Mouse (Mus musculus) G1E-ER4 (cell line): ENCODE data around the gene Adh7. TPM values are rescaled to one million over a fixed set of nuclear protein-coding genes. Genes with fewer than 3 reads are reported as not detected.

Source experiments
- GATA1 ChIP-seq: IDR thresholded peaks from one replicate; pipeline ENCODE4 v1.8.0; 2012; ENCODE audit warnings: low read length, inconsistent platforms
- polyA plus RNA-seq: library from polyadenylated mRNA; stranded (reverse); fragments of >175 nt; gene quantifications from 2 replicates; pipeline ENCODE4 v1.2.3, GENCODE M21; 2012

The Adh7 gene
- polyA plus RNA-seq, 1 experiment: not detected

DNA sequence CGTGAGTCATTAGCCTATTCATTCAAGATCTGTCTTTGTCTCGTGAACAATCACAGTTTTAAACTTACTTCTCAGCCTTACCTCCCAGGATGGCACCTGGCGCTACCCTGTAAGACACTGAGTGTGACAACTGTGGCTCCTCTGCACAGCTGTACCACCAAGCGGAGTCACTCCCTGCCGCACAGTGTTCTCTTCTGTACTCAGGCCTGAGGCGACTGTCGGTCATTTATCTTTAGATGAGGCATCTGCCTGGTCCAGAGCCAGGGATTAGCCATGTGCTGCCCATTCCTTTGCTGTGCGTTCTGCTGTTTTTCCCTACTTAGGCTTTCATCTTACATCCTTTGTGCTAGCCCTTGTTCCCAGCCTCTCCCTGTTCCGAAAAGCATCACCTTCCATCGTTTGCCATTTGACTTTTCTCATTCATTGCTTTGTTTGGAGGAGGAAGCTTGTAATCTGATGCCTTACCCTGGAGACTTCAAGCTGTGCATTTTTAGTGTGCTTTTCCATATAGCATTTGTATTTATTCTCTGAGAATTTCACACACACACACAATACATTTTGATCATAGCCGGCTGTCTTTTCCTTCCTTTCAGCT, 2.1 kb upstream of the Adh7 start:
- TF ChIP-seq GATA1: no peak

DNA sequence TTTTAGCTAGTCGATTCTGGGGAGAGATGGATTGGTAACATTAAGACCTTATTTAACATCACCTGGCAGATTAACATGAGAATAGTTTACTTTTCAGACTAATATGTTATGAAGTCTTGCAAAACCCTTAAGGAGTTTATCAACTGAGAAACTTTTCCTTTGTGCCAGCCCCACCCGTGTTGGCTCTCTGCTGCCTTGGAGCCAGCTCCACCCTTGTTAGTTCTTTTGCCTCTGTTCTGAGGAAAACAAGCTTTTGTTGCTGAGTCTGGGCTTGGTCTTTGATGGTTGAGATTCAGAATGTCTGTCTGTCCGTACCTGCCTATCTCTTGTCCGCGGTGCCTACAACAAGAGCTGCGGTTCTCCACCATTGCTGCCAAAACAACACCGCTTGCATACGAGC, 1.5 kb upstream of the Adh7 start:
- TF ChIP-seq GATA1: no peak

DNA sequence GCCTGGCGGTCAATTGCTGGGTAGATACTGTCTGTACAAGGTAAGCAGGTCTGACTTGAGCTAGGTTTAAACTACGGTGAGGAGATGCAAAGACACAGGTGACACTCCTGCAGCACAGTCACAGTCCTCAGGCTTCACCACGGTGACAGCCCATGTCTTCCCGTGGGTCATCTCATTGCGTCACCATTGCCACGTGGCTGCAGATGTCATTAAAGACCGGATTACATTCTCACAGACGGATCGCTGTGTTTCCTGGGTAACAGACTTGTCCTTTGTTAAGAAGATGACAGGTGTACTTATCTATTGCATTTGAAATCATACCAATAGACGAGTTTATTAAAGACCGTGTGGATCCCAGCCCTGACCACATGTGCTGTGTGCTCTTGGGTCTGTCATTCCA, 3.6 kb downstream of the Adh7 start:
- no peak for TF ChIP-seq GATA1

DNA sequence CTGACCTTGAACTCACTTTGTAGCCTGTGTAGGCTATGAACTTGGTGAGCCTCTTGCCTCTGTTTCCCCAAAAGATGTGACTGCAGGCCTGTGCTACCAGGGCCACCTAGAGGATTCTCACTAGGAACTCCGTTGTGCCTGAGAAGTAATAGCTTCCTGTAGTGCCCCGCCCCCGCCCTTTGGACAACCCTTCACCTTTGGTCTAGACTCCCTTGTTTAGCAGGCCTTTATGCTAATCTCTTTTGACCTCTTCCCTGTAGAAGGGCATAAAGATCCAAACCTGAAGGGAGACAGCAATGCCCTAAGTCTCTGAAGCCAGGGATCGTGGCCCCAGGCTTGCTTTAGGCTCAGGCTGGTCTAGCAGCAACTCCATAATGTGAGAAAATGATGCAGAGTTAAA, 5.0 kb downstream of the Adh7 start:
- TF ChIP-seq GATA1: no peak

DNA sequence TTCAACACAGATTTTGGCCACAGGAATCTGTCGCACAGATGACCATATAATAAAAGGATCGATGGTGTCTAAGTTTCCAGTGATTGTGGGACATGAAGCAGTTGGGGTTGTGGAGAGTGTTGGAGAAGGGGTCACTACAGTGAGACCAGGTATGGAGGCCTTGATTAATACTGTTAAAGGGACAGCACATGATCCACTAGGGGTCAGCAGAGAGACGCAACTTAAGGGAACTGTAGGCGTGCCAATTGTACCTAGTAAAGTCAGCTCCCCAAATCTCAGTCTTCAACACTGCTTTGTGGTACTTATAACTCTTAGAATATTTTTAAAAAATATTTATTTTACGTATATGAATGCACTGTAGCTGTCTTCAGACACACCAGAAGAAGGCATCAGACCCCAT, 5.4 kb downstream of the Adh7 start:
- TF ChIP-seq GATA1: no peak

DNA sequence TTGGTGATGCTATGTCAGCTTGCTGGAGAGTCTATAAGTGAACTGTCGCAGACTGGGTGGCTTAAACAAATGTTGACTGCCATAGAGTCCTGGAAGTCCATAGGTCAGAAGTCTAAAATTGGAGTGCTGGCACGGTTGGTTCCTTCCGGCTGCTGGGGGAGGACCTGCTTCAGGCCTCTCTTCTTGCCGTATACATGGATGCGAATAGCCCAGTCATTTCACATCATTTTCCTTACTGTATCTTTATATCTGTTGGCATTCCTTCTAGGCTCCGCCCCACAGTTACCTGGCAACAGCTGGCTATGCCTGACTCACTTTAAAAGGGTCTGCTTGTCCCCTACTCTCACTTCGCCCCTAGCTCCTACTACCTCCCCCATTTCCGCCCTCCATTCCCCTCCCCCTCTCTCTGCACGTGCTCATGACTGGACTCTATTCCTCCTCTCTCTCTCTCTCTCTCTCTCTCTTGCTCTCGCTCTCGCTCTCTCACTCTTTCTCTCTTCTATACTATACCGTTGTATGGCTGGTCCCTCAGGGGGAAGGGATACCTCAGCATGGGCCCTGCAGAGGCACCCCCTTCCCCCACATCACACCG, 6.9 kb downstream of the Adh7 start:
- TF ChIP-seq GATA1: no peak

DNA sequence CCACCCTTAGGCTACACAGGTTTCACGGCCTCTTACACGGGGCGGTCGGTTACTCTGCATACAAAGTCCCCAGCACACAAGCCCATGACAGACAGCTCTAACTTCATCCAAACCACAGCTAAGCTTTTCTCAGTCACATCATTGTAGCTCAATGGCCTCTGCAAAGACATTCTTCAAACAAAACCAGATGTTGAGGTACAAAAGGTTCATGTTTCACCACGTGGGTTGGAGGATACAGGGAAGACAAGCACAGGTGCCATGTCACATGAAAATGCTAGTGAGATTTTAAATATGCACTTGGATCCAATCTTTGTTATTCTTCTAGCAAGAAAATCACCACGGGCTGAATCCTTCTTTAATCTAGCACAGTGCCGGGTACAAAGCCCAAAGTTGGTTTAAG, 7.8 kb downstream of the Adh7 start:
- TF ChIP-seq GATA1: no peak

DNA sequence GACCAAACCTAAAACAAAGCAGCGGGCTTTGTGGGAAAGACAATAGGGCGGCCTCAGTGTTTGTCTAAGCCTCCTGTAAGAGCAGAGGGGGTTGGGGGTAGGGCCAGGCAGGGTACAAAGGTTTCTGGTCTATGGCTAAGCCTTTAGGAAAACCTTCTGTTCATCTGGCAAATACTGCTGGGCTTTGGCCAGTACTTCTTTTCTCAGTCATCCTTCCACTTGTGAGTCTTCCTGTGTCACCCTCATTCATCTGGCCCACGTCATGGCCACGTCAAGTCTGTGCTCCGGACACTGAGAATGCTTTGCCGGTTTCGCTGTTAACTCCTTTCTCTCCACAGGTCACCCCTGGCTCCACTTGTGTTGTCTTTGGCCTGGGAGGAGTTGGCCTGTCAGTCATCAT, 8.3 kb downstream of the Adh7 start:
- TF ChIP-seq GATA1: no peak

DNA sequence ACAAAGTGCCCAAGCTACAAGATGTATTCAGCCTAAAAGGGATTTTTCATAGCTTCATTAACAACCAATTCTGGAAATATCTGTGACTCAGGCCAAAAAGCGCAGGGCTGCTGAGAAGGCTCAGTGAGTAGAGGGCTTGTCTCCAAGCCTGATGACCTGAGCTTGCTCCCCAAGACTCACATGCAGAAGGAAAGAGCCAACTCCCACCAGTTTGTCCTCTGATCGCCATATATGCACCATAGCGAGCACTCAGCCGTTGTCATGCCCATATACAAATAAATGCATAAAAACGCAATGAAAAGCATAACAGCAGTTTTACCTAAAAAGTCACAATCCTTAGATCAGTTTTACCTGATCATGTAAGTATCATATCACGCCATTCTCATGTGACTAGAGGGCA, 8.9 kb downstream of the Adh7 start:
- TF ChIP-seq GATA1: no peak

DNA sequence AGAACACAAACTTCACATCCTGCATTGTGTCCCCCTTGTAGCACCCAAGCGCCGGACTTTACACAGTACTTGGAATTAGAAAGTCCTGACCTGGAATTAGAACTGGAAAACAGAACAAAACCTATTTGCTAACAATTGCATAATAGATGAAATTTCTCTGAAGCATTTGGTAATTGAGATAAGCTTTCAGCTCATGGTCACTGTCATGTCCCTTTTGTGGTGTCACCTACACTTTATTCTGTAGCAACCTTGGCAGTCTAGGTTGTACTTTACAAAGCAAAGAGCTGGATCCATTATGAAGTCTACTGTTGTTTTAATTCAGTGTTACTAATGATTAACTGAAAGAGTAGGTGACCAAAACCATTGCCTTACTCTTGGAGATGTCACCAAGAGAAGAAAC, 9.5 kb downstream of the Adh7 start:
- no peak for TF ChIP-seq GATA1

DNA sequence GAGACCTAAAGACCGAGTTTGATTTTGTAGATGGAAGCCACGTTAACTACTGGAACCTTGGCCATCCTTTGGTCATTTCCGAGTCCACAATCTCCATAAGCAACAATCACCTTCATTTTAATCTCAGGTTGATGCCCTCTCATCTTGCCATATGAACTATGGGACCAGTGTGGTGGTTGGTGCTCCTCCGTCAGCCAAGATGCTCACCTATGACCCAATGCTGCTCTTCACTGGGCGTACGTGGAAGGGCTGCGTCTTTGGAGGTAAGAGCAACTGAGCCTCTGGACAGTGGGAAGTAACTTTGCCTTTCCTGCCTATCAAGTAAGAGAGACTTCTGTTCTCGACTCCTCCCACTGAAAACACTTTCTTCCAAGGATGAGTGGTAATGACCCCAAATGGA, 10.2 kb downstream of the Adh7 start:
- no peak for TF ChIP-seq GATA1

DNA sequence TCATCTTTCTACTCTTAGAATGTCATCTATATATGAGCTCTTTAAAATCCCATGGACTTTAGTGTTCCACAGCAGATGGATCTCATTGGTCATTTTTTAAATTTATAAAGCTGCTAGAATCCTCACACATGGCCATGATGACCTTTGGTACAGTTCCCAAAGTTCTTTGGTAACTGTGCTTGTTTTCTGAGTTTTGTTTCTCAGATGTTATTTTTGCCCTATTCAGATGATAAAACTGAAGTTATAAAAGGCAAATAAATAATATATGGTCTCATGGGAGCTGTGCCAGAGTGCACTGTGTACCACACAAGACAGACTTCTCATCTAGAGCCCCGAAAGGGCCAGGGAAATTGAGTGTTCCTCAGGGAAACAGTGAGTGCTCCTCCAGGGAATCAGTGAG, 11.9 kb downstream of the Adh7 start:
- TF ChIP-seq GATA1: no peak

DNA sequence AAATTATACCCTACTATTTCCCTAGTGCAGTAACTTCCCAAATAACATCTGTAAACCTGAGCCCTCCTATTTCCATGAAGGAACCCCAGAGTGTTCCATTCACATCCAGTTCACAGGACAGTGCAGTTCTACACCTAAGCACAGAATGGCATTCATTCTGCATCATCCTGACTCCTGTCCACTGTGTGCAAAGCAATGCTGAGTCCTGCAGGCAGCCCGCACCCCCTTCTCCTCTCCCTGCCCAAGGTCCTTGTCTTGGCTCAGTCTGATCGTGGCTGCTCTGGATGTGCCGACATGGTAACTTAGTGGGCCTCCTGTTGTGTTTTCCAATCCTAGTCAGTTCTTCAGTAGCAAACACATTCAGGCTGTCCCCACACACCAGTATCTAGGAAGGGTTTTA, 12.7 kb downstream of the Adh7 start:
- TF ChIP-seq GATA1: no peak

DNA sequence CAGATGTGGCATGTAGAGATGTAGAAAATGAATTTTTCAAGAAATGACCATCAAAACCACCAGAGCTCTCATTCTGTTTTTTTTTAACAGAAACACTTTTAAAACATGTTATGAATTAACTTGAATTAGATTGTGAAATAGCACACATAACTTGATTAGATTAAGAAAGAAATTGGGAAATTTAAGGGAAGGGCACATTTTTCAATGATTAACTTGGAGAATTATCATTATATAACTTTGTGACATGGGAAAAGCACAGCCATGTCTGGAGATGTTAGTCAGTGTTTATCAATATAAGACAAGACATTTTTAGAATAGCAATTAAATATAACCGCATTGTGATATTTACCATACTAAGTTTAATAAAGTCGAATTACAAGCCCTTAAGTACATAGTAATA, 14.0 kb downstream of the Adh7 start:
- no peak for TF ChIP-seq GATA1

DNA sequence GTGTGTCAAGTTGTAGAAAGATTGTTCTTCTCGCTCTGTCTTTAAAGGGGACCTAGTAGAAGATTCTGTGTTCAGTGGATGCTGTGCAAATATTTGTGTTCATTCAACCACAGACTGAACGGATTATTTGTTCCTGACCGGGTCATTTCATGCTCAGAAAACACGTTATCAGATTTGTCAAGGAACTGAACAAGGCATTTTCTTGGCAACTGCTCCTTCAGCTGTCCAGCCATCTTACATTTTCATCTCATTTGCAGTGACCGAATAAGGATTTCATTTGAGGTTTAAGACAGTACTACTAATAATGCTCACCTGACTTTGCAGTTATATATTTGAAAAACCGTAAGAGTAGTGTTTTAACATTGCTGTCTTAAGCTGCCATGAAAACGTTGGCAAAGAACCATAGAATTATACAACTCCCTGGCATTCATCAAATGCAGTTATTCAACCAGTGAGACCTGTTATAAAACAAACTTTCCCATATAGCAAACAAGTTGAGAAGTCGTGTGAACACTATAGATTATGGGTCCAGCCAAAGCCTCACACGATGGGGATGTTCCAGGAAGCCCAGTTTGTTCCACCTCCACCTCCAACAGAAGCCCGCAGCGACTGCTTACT, 19.1 kb downstream of the Adh7 start:
- TF ChIP-seq GATA1: no peak

DNA sequence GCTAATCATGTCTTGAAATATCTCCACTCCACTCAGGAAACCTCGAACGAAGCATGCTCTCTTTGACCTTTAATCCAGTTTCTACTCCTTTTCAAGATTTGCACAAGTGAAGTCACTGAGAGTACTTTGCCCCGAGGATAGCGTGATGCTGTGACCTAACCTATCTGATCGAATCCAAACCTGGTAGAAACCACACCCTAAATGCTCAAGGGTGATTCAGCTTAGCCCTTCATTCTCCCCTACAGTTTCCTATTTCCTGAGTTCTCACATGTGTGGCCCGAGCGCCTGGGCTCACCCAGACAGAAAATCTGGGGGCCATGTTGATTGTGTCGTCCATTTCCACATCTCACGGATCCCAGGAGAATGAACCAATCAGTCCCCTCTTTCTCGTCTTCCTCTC, 20.5 kb downstream of the Adh7 start:
- no peak for TF ChIP-seq GATA1

DNA sequence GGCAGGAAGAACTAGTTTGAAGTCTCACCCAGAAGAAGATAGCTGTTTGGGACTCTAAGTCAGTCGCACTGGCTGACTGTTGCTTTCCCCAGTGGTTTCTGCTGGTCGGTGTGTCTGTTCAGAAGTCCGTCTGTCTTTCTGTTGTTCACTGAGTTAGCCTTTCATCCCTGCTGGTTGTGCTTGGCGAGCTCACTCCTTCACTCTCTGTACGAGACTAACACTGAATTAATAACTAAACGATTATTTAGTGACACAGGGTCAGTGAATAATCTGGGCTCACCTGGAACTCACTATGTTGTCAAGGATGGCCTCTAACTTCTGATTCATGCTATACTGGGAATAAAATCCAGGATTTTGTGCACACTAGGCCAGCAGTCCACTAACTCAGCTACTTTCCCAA, 21.9 kb downstream of the Adh7 start:
- no peak for TF ChIP-seq GATA1
